Mouse (Mus musculus) hindbrain, embryonic 12.5 days (tissue): ENCODE measurements at regions not wholly inside any gene's neighbourhood (a gene's known extent, or its start where the extent isn't known, plus 50 kb on each side); places are given as distances from the start of the nearest gene placed in this dataset.

ENCODE experiments used
- ATAC-seq: fragments of 200-750 bp; cut with Nextera tagmentation; 2 replicates; pipeline ENCODE4 v1.8.0; 2017; ENCODE audit warnings: moderate TSS enrichment; ENCODE audit not compliant: low FRiP score
- H3K27ac ChIP-seq: fragments of 300-500 bp; sonication (generic); 2 replicates; pipeline ENCODE4 v1.5.1; 2016; ENCODE audit warnings: mild to moderate bottlenecking
- H3K27me3 ChIP-seq: fragments of 300-500 bp; sonication (generic); 2 replicates; pipeline ENCODE4 v1.6.1; 2016; ENCODE audit warnings: mild to moderate bottlenecking
- H3K36me3 ChIP-seq: fragments of 300-500 bp; sonication (generic); 2 replicates; pipeline ENCODE4 v1.6.1; 2016; ENCODE audit warnings: mild to moderate bottlenecking
- H3K4me1 ChIP-seq: fragments of 300-500 bp; sonication (generic); 2 replicates; pipeline ENCODE4 v1.6.1; 2016
- H3K4me2 ChIP-seq: fragments of 300-500 bp; sonication (generic); replicated peaks from 2 replicates; pipeline ENCODE4 v1.6.1; 2016; ENCODE audit warnings: mild to moderate bottlenecking
- H3K4me3 ChIP-seq: fragments of 300-500 bp; sonication (generic); 2 replicates; pipeline ENCODE4 v1.5.1; 2016; ENCODE audit warnings: mild to moderate bottlenecking
- H3K9ac ChIP-seq: fragments of 300-500 bp; sonication (generic); 2 replicates; pipeline ENCODE4 v1.6.1; 2016; ENCODE audit warnings: mild to moderate bottlenecking, moderate library complexity
- H3K9me3 ChIP-seq: fragments of 300-500 bp; sonication (generic); replicated peaks from 2 replicates; pipeline ENCODE4 v1.6.1; 2016; ENCODE audit warnings: mild to moderate bottlenecking
- WGBS: fragments of 180-500 bp; shearing (Covaris S2); methylation state at CpG from one replicate; pipeline ENCODE4 v1.1.7; 2016; 5-methylcytosine and 5-hydroxymethylcytosine counted together

DNA sequence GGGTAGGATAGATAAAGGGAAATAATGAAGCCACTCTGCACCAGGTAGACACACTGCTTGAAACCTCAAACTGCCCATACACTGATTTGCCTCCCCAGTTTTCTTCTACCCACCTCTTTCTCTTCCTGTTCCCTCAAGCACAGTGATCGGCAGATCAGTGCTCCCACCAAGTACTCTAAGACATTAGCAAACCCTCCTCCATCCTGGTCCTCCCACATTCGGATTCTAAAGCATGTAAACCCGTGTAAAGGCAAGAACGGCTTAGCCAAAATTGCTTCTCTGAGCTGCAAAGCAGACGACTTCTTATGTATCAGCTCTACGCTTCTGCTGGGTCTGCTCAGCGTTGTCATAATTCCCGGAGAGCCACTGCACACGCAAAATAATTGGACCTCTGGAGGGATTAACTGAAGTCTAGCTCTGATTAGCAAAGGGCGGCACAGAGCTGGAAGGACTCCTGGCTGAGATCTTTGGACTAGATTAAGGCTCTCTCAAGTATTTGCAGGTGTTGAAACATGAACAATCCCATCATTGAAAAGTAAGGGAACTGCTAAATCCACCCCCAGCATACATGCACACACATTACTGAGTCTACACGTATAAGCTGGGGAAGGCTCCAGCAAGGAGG, 67.2 kb downstream of the Mtx3 start:
- no peaks in the 10 kb centered on the region for H3K27me3 ChIP-seq
- no peaks in the 10 kb centered on the region for H3K9me3 ChIP-seq
- no peak overlapping the region for H3K27ac ChIP-seq
- H3K9ac ChIP-seq = no peak overlapping the region
- WGBS = 89% methylated on average over 11 of the region's 11 CpGs
- H3K4me1 ChIP-seq = no peaks in the 10 kb centered on the region
- no peak for ATAC-seq
- no peaks in the 10 kb centered on the region for H3K36me3 ChIP-seq
- no peak overlapping the region for H3K4me3 ChIP-seq
- H3K4me2 ChIP-seq = no peak overlapping the region

GRCm38 (mm10) chr13:92912661-92913060, 68.1 kb downstream of the Mtx3 start:
- no peak overlapping the region for H3K27ac ChIP-seq
- H3K4me1 ChIP-seq = no peaks in the 10 kb centered on the region
- H3K27me3 ChIP-seq = no peaks in the 10 kb centered on the region
- no peaks in the 10 kb centered on the region for H3K36me3 ChIP-seq
- H3K4me2 ChIP-seq = no peak overlapping the region
- 81% methylated on average over 2 of the region's 2 CpGs for WGBS
- no peak for ATAC-seq
- no peak overlapping the region for H3K9ac ChIP-seq
- H3K9me3 ChIP-seq = 0 out of 2 replicates have a peak, but pooled peaks cover 5% of the 10 kb centered on the region
- no peak overlapping the region for H3K4me3 ChIP-seq

DNA sequence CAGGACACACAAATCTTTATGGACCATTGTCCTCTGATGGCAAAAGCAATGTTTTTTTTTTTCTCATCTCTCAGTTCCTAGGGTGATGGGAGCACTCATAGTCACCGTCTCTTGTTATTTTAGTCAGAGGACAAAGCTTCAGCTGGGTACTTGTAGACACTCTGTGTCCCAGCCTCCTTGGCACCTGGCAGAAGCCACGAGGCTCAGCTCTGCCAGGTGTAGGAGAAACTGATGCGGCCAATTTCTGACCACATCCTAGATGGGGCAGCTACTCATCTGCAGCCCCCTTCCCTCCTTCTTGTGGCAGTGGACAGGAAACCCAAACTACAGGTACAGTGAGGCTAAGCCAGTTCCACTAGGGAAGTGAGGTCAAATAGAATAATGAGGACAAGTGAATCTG, 70.1 kb downstream of the Mtx3 start:
- H3K27me3 ChIP-seq = no peaks in the 10 kb centered on the region
- 0 out of 2 replicates have a peak, but pooled peaks cover 5% of the 10 kb centered on the region for H3K9me3 ChIP-seq
- no peak overlapping the region for H3K27ac ChIP-seq
- no peak overlapping the region for H3K4me2 ChIP-seq
- H3K36me3 ChIP-seq = no peaks in the 10 kb centered on the region
- no peaks in the 10 kb centered on the region for H3K4me1 ChIP-seq
- 91% methylated on average over 3 of the region's 3 CpGs for WGBS
- no peak overlapping the region for H3K9ac ChIP-seq
- H3K4me3 ChIP-seq = no peak overlapping the region
- ATAC-seq = no peak

DNA sequence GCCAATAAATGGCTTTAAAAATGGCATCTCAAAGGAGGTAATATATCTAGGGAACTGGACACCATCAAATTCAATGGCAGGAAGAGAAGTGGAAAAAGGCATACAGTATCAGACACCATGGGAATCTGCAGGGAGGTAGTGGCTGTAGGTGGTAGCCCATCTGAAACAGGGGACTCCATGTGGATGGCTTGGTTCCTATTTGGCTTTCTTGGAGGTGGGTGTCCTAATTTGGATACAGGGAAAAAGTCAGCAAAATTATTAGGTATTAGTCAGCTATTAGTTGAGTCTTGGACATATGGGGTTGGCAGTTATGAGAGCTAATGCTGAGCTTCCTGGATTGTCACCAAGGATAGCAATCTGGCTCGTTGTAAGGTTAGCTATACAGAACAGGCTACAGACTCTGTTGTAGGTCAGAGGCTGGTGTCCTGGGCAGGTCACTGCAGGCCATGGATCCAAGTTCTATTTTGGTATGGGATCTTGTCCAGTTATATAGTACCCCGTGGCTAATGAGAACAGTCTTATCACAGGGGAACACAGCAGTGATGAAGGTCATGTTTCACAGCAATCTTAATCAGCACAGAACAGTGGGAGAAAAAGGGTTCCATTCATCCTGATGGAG, 70.8 kb downstream of the Mtx3 start:
- Histone ChIP-seq H3K27me3 (no peaks in the 10 kb centered on the region), H3K4me2 (no peak overlapping the region), H3K4me3 (no peak overlapping the region), H3K4me1 (no peaks in the 10 kb centered on the region), H3K9ac (no peak overlapping the region), H3K27ac (no peak overlapping the region), H3K36me3 (no peaks in the 10 kb centered on the region), H3K9me3 (0 out of 2 replicates have a peak, but pooled peaks cover 5% of the 10 kb centered on the region)
- no peak for ATAC-seq
- 71% methylated on average over 2 of the region's 2 CpGs for WGBS

DNA sequence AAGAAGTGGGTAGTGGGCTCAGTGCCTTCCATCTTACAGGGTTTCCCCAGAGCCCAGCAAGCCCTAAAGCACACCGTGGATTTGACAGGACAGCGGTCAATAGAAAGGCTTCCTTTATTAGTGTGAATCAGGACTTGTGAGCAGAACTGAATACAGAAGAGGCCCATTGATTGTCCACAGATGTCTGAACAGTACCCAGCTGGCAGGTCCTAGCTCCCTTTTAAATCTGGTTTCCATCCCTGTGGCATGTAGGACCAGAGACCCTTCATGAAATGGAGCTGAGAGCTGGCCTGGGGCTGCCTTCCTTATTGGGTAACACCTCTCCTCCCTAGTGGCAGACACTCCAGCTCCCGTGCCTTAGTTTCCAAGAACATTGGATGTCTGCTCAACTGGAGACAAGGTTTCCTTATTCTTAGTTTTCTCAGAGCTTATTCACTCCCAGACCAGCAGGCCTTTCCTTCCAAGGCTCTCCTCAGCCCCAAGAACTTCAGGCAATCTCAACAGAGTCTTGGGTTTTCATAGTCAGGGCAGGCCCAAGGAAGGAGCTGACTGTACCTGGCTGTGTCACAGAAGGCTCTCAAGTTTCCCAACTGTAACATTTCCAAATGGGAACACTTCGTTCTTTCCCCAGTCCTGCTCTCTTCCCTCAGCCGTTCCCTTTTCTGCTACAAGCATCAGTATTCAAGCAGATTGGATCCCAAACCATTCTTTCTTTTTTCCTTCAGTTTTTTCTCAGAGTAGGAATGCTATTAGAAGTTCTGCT, 71.6 kb downstream of the Mtx3 start:
- no peaks in the 10 kb centered on the region for H3K36me3 ChIP-seq
- H3K4me2 ChIP-seq = no peak overlapping the region
- H3K9ac ChIP-seq = no peak overlapping the region
- no peak for ATAC-seq
- H3K9me3 ChIP-seq = 0 out of 2 replicates have a peak, but pooled peaks cover 5% of the 10 kb centered on the region
- H3K27ac ChIP-seq = no peak overlapping the region
- no peak overlapping the region for H3K4me3 ChIP-seq
- 87% methylated on average over 5 of the region's 5 CpGs for WGBS
- H3K4me1 ChIP-seq = no peaks in the 10 kb centered on the region
- no peaks in the 10 kb centered on the region for H3K27me3 ChIP-seq

GRCm38 (mm10) chr13:92919882-92920281, 75.3 kb downstream of the Mtx3 start:
- no peaks in the 10 kb centered on the region for H3K27me3 ChIP-seq
- 82% methylated on average over 2 of the region's 2 CpGs for WGBS
- 0 out of 2 replicates have a peak, but pooled peaks cover 5% of the 10 kb centered on the region for H3K9me3 ChIP-seq
- no peak overlapping the region for H3K27ac ChIP-seq
- no peak overlapping the region for H3K4me3 ChIP-seq
- no peak for ATAC-seq
- no peaks in the 10 kb centered on the region for H3K4me1 ChIP-seq
- H3K9ac ChIP-seq = no peak overlapping the region
- no peak overlapping the region for H3K4me2 ChIP-seq
- no peaks in the 10 kb centered on the region for H3K36me3 ChIP-seq

DNA sequence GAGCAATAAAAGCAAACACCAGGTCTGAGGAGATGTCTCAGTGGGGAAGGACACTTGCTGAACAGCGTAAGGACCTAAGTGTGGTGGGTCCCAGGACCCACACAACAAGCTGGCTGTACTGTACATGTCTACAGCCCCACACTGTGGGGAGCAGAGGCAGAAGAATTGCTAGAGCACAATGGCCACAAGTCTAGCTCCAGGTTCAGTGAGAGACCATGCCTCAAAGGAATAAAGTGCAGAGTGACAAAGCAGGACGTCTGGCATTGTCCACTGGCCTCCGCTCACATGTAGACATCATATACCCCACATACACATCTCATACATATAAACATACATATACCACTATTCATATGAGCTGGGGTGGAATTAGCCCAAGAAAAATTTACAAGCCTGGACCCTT, 77.4 kb downstream of the Mtx3 start:
- Histone ChIP-seq H3K36me3 (no peaks in the 10 kb centered on the region), H3K27ac (no peak overlapping the region), H3K9ac (no peak overlapping the region), H3K27me3 (no peaks in the 10 kb centered on the region), H3K9me3 (0 out of 2 replicates have a peak, but pooled peaks cover 5% of the 10 kb centered on the region), H3K4me1 (no peaks in the 10 kb centered on the region), H3K4me2 (no peak overlapping the region), H3K4me3 (no peak overlapping the region)
- 95% methylated on average over 3 of the region's 3 CpGs for WGBS
- ATAC-seq = no peak

GRCm38 (mm10) chr13:92923496-92923895, 78.9 kb downstream of the Mtx3 start:
- WGBS = 85% methylated on average over 2 of the region's 2 CpGs
- Histone ChIP-seq H3K4me3 (no peak overlapping the region), H3K9ac (no peak overlapping the region), H3K36me3 (no peaks in the 10 kb centered on the region), H3K27ac (no peak overlapping the region), H3K4me1 (no peaks in the 10 kb centered on the region), H3K27me3 (no peaks in the 10 kb centered on the region), H3K4me2 (no peak overlapping the region), H3K9me3 (no peaks in the 10 kb centered on the region)
- no peak for ATAC-seq

DNA sequence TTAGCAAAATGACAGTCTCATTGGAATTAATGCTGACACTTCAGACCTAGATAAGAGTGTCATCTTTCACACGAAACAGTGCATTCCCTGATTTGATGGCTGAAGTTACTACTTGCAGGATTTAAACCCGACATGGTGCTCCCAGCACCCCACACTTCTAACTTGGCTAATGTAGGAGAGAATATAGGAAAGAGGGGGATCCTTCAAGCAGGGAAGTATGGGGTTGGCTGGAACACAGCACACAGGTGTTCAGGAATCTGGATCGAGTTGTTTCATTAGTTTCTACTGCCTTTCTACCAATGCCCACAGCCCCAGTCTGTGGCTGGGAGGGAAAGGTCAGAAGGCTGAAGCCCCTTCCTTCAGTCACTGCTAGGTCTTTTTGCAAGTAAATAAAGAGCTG, 79.5 kb downstream of the Mtx3 start:
- no peaks in the 10 kb centered on the region for H3K36me3 ChIP-seq
- ATAC-seq = no peak
- no peak overlapping the region for H3K9ac ChIP-seq
- WGBS = 76% methylated on average over 3 of the region's 3 CpGs
- no peaks in the 10 kb centered on the region for H3K4me1 ChIP-seq
- no peak overlapping the region for H3K4me3 ChIP-seq
- no peak overlapping the region for H3K4me2 ChIP-seq
- no peaks in the 10 kb centered on the region for H3K27me3 ChIP-seq
- no peaks in the 10 kb centered on the region for H3K9me3 ChIP-seq
- H3K27ac ChIP-seq = no peak overlapping the region

- 74% methylated on average over 5 of the region's 5 CpGs for WGBS
- no peak for ATAC-seq
- no peaks in the 10 kb centered on the region for H3K4me1 ChIP-seq
- no peaks in the 10 kb centered on the region for H3K36me3 ChIP-seq
- H3K4me3 ChIP-seq = no peak overlapping the region
- H3K27me3 ChIP-seq = no peaks in the 10 kb centered on the region
- H3K9ac ChIP-seq = no peak overlapping the region
- H3K27ac ChIP-seq = no peak overlapping the region
- no peak overlapping the region for H3K4me2 ChIP-seq
- no peaks in the 10 kb centered on the region for H3K9me3 ChIP-seq
Measured at GRCm38 (mm10) chr13:92925196-92925595, 80.6 kb downstream of the Mtx3 start.

DNA sequence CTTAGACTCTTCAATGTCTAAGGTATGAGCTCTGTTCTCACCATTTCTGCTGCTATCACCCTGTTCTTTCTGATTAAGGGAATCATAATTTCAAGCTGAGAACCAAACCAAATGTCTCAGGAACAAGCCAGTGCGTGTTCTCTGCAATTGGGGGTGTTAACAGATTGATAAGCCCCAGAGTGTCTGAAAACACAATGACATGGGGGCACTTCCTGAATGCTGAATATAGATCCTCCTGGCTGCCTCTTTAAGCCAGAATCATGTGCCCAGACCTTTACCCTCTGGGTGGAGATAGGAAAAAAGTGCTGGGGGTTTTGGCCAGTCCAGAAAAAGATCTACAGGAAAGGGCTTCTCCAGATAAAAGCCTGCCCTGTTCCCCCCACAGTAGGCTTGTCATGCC, 84.0 kb downstream of the Mtx3 start:
- WGBS = 74% methylated on average over 1 of the region's 1 CpGs
- Histone ChIP-seq H3K4me2 (no peak overlapping the region), H3K9me3 (no peaks in the 10 kb centered on the region), H3K36me3 (no peaks in the 10 kb centered on the region), H3K4me3 (no peak overlapping the region), H3K4me1 (no peaks in the 10 kb centered on the region), H3K27ac (no peak overlapping the region), H3K27me3 (no peaks in the 10 kb centered on the region), H3K9ac (no peak overlapping the region)
- no peak for ATAC-seq

GRCm38 (mm10) chr13:92931696-92932095, 87.1 kb downstream of the Mtx3 start:
- H3K4me1 ChIP-seq = no peaks in the 10 kb centered on the region
- H3K9ac ChIP-seq = no peak overlapping the region
- ATAC-seq = no peak
- H3K4me3 ChIP-seq = no peak overlapping the region
- H3K36me3 ChIP-seq = no peaks in the 10 kb centered on the region
- H3K27ac ChIP-seq = no peak overlapping the region
- H3K27me3 ChIP-seq = no peaks in the 10 kb centered on the region
- H3K9me3 ChIP-seq = no peaks in the 10 kb centered on the region
- 67% methylated on average over 2 of the region's 2 CpGs for WGBS
- H3K4me2 ChIP-seq = no peak overlapping the region
